Mouse (Mus musculus): Measurements from ENCODE around the gene Nkpd1. TPM values are rescaled to one million over a fixed set of nuclear protein-coding genes. Genes with fewer than 3 reads are reported as not detected.

Gene Nkpd1
- polyA plus RNA-seq, 1 experiment from 2014 or later = 0.16 TPM

- Histone ChIP-seq H3K4me1 (replicated peaks; ENCODE audit: control insufficient read depth, insufficient read depth, low read length) (peaks cover 16% of the 10 kb centered on the region), H3K9me3 (ENCODE audit: control insufficient read depth, low read length) (no peaks in the 10 kb centered on the region), H3K27me3 (ENCODE audit: control insufficient read depth, insufficient read depth, low read depth, low read length) (no peaks in the 10 kb centered on the region), H3K4me3 (ENCODE audit: low read length) (no peak overlapping the region), H3K27ac (ENCODE audit: low read length) (no peak overlapping the region), H3K36me3 (ENCODE audit: control insufficient read depth, insufficient read depth, low read length) (peaks cover 9% of the 10 kb centered on the region; the same call in 1 of the 2 replicates), H3K4me2 (ENCODE audit: low read depth, low read length) (no peak overlapping the region), H3K9ac (ENCODE audit: low read length) (no peak overlapping the region)
- no peak for ATAC-seq (ENCODE audit: low read depth)
- WGBS = 83% methylated on average over 5 of the region's 5 CpGs
These were observed 34.0 kb downstream of the Nkpd1 start for GRCm38 (mm10) chr7:19551634-19552033.

- Histone ChIP-seq H3K4me2 (ENCODE audit: low read depth, low read length) (no peak overlapping the region), H3K27me3 (ENCODE audit: control insufficient read depth, insufficient read depth, low read depth, low read length) (no peaks in the 10 kb centered on the region), H3K36me3 (ENCODE audit: control insufficient read depth, insufficient read depth, low read length) (peaks cover 9% of the 10 kb centered on the region; the same call in 1 of the 2 replicates), H3K27ac (ENCODE audit: low read length) (no peak overlapping the region), H3K4me1 (replicated peaks; ENCODE audit: control insufficient read depth, insufficient read depth, low read length) (peaks cover 10% of the 10 kb centered on the region), H3K9me3 (ENCODE audit: control insufficient read depth, low read length) (no peaks in the 10 kb centered on the region), H3K9ac (ENCODE audit: low read length) (no peak overlapping the region), H3K4me3 (ENCODE audit: low read length) (no peak overlapping the region)
- ATAC-seq (ENCODE audit: low read depth) = no peak
- 37% methylated on average over 2 of the region's 2 CpGs for WGBS
These were observed 34.8 kb downstream of the Nkpd1 start for GRCm38 (mm10) chr7:19552443-19552842.

- no peaks in the 10 kb centered on the region for H3K9me3 ChIP-seq (ENCODE audit: control insufficient read depth, low read length)
- no peak overlapping the region for H3K4me3 ChIP-seq (ENCODE audit: low read length)
- 87% methylated on average over 1 of the region's 1 CpGs for WGBS
- H3K27ac ChIP-seq (ENCODE audit: low read length) = no peak overlapping the region
- ATAC-seq (ENCODE audit: low read depth) = no peak
- H3K4me1 ChIP-seq (replicated peaks; ENCODE audit: control insufficient read depth, insufficient read depth, low read length) = peaks cover 15% of the 10 kb centered on the region
- H3K27me3 ChIP-seq (ENCODE audit: control insufficient read depth, insufficient read depth, low read depth, low read length) = no peaks in the 10 kb centered on the region
- peaks cover 9% of the 10 kb centered on the region; the same call in 1 of the 2 replicates for H3K36me3 ChIP-seq (ENCODE audit: control insufficient read depth, insufficient read depth, low read length)
- H3K9ac ChIP-seq (ENCODE audit: low read length) = no peak overlapping the region
- H3K4me2 ChIP-seq (ENCODE audit: low read depth, low read length) = no peak overlapping the region
These were observed 36.5 kb downstream of the Nkpd1 start for GRCm38 (mm10) chr7:19554168-19554567.

GRCm38 (mm10) chr7:19557086-19557485, 39.4 kb downstream of the Nkpd1 start:
- Histone ChIP-seq H3K27me3 (ENCODE audit: control insufficient read depth, insufficient read depth, low read depth, low read length) (no peaks in the 10 kb centered on the region), H3K9me3 (ENCODE audit: control insufficient read depth, low read length) (no peaks in the 10 kb centered on the region), H3K36me3 (ENCODE audit: control insufficient read depth, insufficient read depth, low read length) (peaks cover 9% of the 10 kb centered on the region; the same call in 1 of the 2 replicates), H3K4me1 (replicated peaks; ENCODE audit: control insufficient read depth, insufficient read depth, low read length) (peaks cover 33% of the 10 kb centered on the region), H3K27ac (ENCODE audit: low read length) (no peak overlapping the region), H3K4me2 (ENCODE audit: low read depth, low read length) (no peak overlapping the region), H3K4me3 (ENCODE audit: low read length) (no peak overlapping the region), H3K9ac (ENCODE audit: low read length) (no peak overlapping the region)
- no peak for ATAC-seq (ENCODE audit: low read depth)
- 81% methylated on average over 2 of the region's 2 CpGs for WGBS

- H3K27ac ChIP-seq (ENCODE audit: low read length) = no peak overlapping the region
- no peak overlapping the region for H3K4me3 ChIP-seq (ENCODE audit: low read length)
- H3K9me3 ChIP-seq (ENCODE audit: control insufficient read depth, low read length) = no peaks in the 10 kb centered on the region
- no peaks in the 10 kb centered on the region for H3K27me3 ChIP-seq (ENCODE audit: control insufficient read depth, insufficient read depth, low read depth, low read length)
- peak overlapping the region; percentile 5; the same call in 1 of the 2 replicates for H3K9ac ChIP-seq (ENCODE audit: low read length)
- H3K4me2 ChIP-seq (ENCODE audit: low read depth, low read length) = no peak overlapping the region
- peaks cover 36% of the 10 kb centered on the region for H3K4me1 ChIP-seq (replicated peaks; ENCODE audit: control insufficient read depth, insufficient read depth, low read length)
- WGBS = 84% methylated on average over 6 of the region's 6 CpGs
- H3K36me3 ChIP-seq (ENCODE audit: control insufficient read depth, insufficient read depth, low read length) = peaks cover 7% of the 10 kb centered on the region; the same call in 1 of the 2 replicates
- ATAC-seq (ENCODE audit: low read depth) = 0 out of 2 replicates have a peak, but pooled peaks have one; percentile 24
These were observed 40.6 kb downstream of the Nkpd1 start for GRCm38 (mm10) chr7:19557982-19558900.

GRCm38 (mm10) chr7:19558965-19559364, 41.3 kb downstream of the Nkpd1 start:
- no peak overlapping the region; the same call in 1 of the 2 replicates for H3K9ac ChIP-seq (ENCODE audit: low read length)
- no peak overlapping the region for H3K27ac ChIP-seq (ENCODE audit: low read length)
- H3K4me1 ChIP-seq (replicated peaks; ENCODE audit: control insufficient read depth, insufficient read depth, low read length) = peaks cover 36% of the 10 kb centered on the region
- ATAC-seq (ENCODE audit: low read depth) = no peak
- H3K27me3 ChIP-seq (ENCODE audit: control insufficient read depth, insufficient read depth, low read depth, low read length) = no peaks in the 10 kb centered on the region
- H3K4me2 ChIP-seq (ENCODE audit: low read depth, low read length) = no peak overlapping the region
- H3K36me3 ChIP-seq (ENCODE audit: control insufficient read depth, insufficient read depth, low read length) = 0 out of 2 replicates have a peak, but pooled peaks cover 2% of the 10 kb centered on the region
- H3K9me3 ChIP-seq (ENCODE audit: control insufficient read depth, low read length) = no peaks in the 10 kb centered on the region
- 32% methylated on average over 2 of the region's 2 CpGs for WGBS
- H3K4me3 ChIP-seq (ENCODE audit: low read length) = no peak overlapping the region

GRCm38 (mm10) chr7:19560491-19561260, 43.0 kb downstream of the Nkpd1 start:
- WGBS = 15% methylated on average over 11 of the region's 11 CpGs

GRCm38 (mm10) chr7:19561431-19561764, 43.8 kb downstream of the Nkpd1 start:
- WGBS = 0% methylated on average over 11 of the region's 11 CpGs

More at GRCm38 (mm10) chr7:19560491-19561260, 43.0 kb downstream of the Nkpd1 start:
- Histone ChIP-seq H3K4me3 (ENCODE audit: low read length) (peak overlapping the region; percentile 96), H3K27ac (ENCODE audit: low read length) (no peak overlapping the region; the same call in 1 of the 2 replicates), H3K36me3 (ENCODE audit: control insufficient read depth, insufficient read depth, low read length) (peaks cover 13% of the 10 kb centered on the region), H3K9me3 (ENCODE audit: control insufficient read depth, low read length) (no peaks in the 10 kb centered on the region; the same call in 1 of the 2 replicates), H3K9ac (ENCODE audit: low read length) (peak overlapping the region; percentile 95), H3K4me1 (replicated peaks; ENCODE audit: control insufficient read depth, insufficient read depth, low read length) (peaks cover 36% of the 10 kb centered on the region), H3K27me3 (ENCODE audit: control insufficient read depth, insufficient read depth, low read depth, low read length) (no peaks in the 10 kb centered on the region), H3K4me2 (ENCODE audit: low read depth, low read length) (peak overlapping the region; percentile 72)
- ATAC-seq (ENCODE audit: low read depth) = no peak

More at GRCm38 (mm10) chr7:19561431-19561764, 43.8 kb downstream of the Nkpd1 start:
- peak; percentile 5; the same call in 1 of the 2 replicates for ATAC-seq (ENCODE audit: low read depth)
- H3K27ac ChIP-seq (ENCODE audit: low read length) = peak overlapping the region; percentile 88
- peak overlapping the region; percentile 72 for H3K4me2 ChIP-seq (ENCODE audit: low read depth, low read length)
- H3K4me1 ChIP-seq (replicated peaks; ENCODE audit: control insufficient read depth, insufficient read depth, low read length) = peaks cover 36% of the 10 kb centered on the region
- peak overlapping the region; percentile 96 for H3K4me3 ChIP-seq (ENCODE audit: low read length)
- peak overlapping the region; percentile 95 for H3K9ac ChIP-seq (ENCODE audit: low read length)
- H3K9me3 ChIP-seq (ENCODE audit: control insufficient read depth, low read length) = no peaks in the 10 kb centered on the region; the same call in 1 of the 2 replicates
- H3K27me3 ChIP-seq (ENCODE audit: control insufficient read depth, insufficient read depth, low read depth, low read length) = no peaks in the 10 kb centered on the region
- H3K36me3 ChIP-seq (ENCODE audit: control insufficient read depth, insufficient read depth, low read length) = peaks cover 13% of the 10 kb centered on the region

All from lung, embryonic 16.5 days (tissue).